Comparison of ENCODE assay signal across 32 mouse cellular contexts in the genomic region with DNA sequence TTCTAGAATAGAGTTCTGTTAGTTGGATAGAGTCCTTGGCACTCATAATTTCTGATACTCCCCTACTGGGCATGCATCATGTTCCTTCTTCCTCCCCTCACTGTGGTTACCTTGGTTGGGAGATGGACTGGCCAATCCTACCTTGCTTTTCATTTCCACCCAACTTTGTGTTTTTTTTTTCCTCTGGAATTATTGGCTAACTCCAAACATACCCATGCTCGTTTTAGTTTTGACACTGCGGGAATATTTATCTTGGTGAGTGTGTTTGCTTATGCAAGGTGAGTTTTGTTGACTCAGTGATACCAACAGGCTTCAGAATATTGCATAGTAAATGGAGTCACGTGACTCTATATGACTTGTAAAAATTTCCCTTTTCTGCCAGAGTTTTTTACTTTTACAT. TPM values are rescaled to one million over a fixed set of nuclear protein-coding genes. Genes with fewer than 3 reads are reported as not detected.
DNase-seq lines count a peak whose midpoint lies in the region; ATAC-seq and TF ChIP-seq lines count a peak whose summit lies in the region.
"Had no signal": no experiment of that assay in that cellular context is flagged by ENCODE, and none has a peak within 500 bp of the region (broad histone marks: within the 10 kb centered on the region; RNA-seq: fewer than 3 reads in every experiment).

No protein-coding gene starts in this region.

- in situ Hi-C loops in CH12.LX (cut with MboI; ENCODE audit: low pct_ligation_motif_present, low pct_unique_long_range_greater_than_20kb, low sequenced_read_pairs): no loop called here

- H3K4me1 ChIP-seq in liver, postnatal 0 days (ENCODE audit: insufficient read depth): no peaks in the 10 kb centered on the region
- no peaks in the 10 kb centered on the region for H3K4me1 ChIP-seq in lung, adult 2 months (ENCODE audit: control insufficient read depth, insufficient read depth, low read length)
- H3K4me1 ChIP-seq in CH12.LX (ENCODE audit: control insufficient read depth in 1 of 2, insufficient read depth in 2 of 2): no peaks in the 10 kb centered on the region
- H3K4me1 ChIP-seq: embryonic facial prominence, embryonic 12.5 days; embryonic facial prominence, embryonic 15.5 days; heart, embryonic 15.5 days; hindbrain, embryonic 10.5 days; hindbrain, embryonic 13.5 days had no signal

- no peaks in the 10 kb centered on the region for H3K36me3 ChIP-seq in liver, postnatal 0 days (replicated peaks; ENCODE audit: insufficient read depth, low read length)
- no peaks in the 10 kb centered on the region for H3K36me3 ChIP-seq in CH12.LX (replicated peaks in 1 of 2; ENCODE audit: control insufficient read depth in 1 of 2, insufficient read depth in 1 of 2, low read length in 1 of 2)
- H3K36me3 ChIP-seq: embryonic facial prominence, embryonic 12.5 days; embryonic facial prominence, embryonic 15.5 days; heart, embryonic 12.5 days; heart, embryonic 15.5 days; hindbrain, embryonic 10.5 days; hindbrain, embryonic 13.5 days had no signal

- no peaks in the 10 kb centered on the region for H3K27me3 ChIP-seq in liver, postnatal 0 days (ENCODE audit: insufficient read depth, low read length)
- no peaks in the 10 kb centered on the region for H3K27me3 ChIP-seq in CH12.LX (replicated peaks)
- H3K27me3 ChIP-seq: embryonic facial prominence, embryonic 12.5 days; embryonic facial prominence, embryonic 15.5 days; heart, embryonic 12.5 days; heart, embryonic 15.5 days; hindbrain, embryonic 13.5 days had no signal

- TF ChIP-seq EP300 in liver, postnatal 0 days (IDR thresholded peaks at IDR 0.05; ENCODE audit: low read depth): peak; percentile 82
- TF ChIP-seq EP300 in CH12.LX (IDR thresholded peaks at IDR 0.05; ENCODE audit: low read length): no peak

- no peaks in the 10 kb centered on the region for H3K79me2 ChIP-seq in CH12.LX (replicated peaks; ENCODE audit: control insufficient read depth, extremely low read depth, insufficient read depth, poor library complexity, severe bottlenecking)

- dilution Hi-C loops in CH12.LX (cut with MboI; ENCODE audit: extremely low pct_ligation_motif_present, extremely low pct_unique_long_range_greater_than_20kb, low sequenced_read_pairs): no loop called here

- TF ChIP-seq POLR2A in lung, adult 2 months (IDR thresholded peaks at IDR 0.05; ENCODE audit: borderline replicate concordance, extremely low read depth, low read depth, low read length): no peak
- no peak for TF ChIP-seq POLR2A in CH12.LX (IDR thresholded peaks at IDR 0.05; ENCODE audit: low read depth, low read length)

- ATAC-seq in liver, postnatal 0 days: peak; percentile 53
- ATAC-seq: CD4-positive, CD25-positive, alpha-beta regulatory T cell, adult 4 months; forebrain, embryonic 14.5 days; hindbrain, embryonic 16.5 days; Patski had no signal

- no peak overlapping the region for H3K4me2 ChIP-seq in liver, postnatal 0 days (ENCODE audit: low read depth, low read length)
- no peak overlapping the region for H3K4me2 ChIP-seq in CH12.LX (ENCODE audit: insufficient read depth, low read depth, poor library complexity, severe bottlenecking)
- H3K4me2 ChIP-seq: embryonic facial prominence, embryonic 12.5 days; embryonic facial prominence, embryonic 15.5 days; heart, embryonic 12.5 days; heart, embryonic 15.5 days; hindbrain, embryonic 13.5 days had no signal

- TF ChIP-seq RAD21 in CH12.LX (IDR thresholded peaks at IDR 0.05; ENCODE audit: low read depth, low read length): no peak

- H3K9me3 ChIP-seq in liver, postnatal 0 days (ENCODE audit: low read length): no peaks in the 10 kb centered on the region
- H3K9me3 ChIP-seq in CH12.LX (replicated peaks; ENCODE audit: low read length): no peaks in the 10 kb centered on the region
- H3K9me3 ChIP-seq: embryonic facial prominence, embryonic 12.5 days; embryonic facial prominence, embryonic 15.5 days; heart, embryonic 12.5 days; heart, embryonic 15.5 days; hindbrain, embryonic 10.5 days; hindbrain, embryonic 13.5 days had no signal

- TF ChIP-seq CTCF in liver, postnatal 0 days (IDR thresholded peaks at IDR 0.05; ENCODE audit: low read depth): no peak
- TF ChIP-seq CTCF in lung, adult 2 months (IDR thresholded peaks at IDR 0.05; ENCODE audit: insufficient read depth, low read length): no peak
- no peak for TF ChIP-seq CTCF in CH12.LX (conservative IDR thresholded peaks at IDR 0.05 in 1 of 2, IDR thresholded peaks at IDR 0.05 in 1 of 2; ENCODE audit: low read depth in 2 of 2, low read length in 2 of 2)

- no peak for DNase-seq in liver, postnatal 0 days
- DNase-seq in liver: no peak
- DNase-seq in lung, postnatal 36 days: peak; percentile 29
- DNase-seq in lung, adult 2 months: no peak
- DNase-seq in CH12.LX (ENCODE audit: extremely low read depth): no peak
- DNase-seq in cerebellum, postnatal 14 days: no peak
- DNase-seq: adrenal gland, postnatal 10 days; adrenal gland, postnatal 36 days; B cell, adult 2 months; cerebellum, adult 18-20 months; cerebellum, adult 9-10 months; cerebellum, postnatal 25 days; gastrocnemius, postnatal 25 days; heart, adult 18-20 months; heart, postnatal 10 days; heart, postnatal 36 days had no signal

- peak overlapping the region; percentile 95 for H3K27ac ChIP-seq in liver, postnatal 0 days (ENCODE audit: low read depth)
- H3K27ac ChIP-seq in CH12.LX (ENCODE audit: insufficient read depth, low read depth): no peak overlapping the region
- H3K27ac ChIP-seq: embryonic facial prominence, embryonic 12.5 days; embryonic facial prominence, embryonic 15.5 days; heart, embryonic 15.5 days; hindbrain, embryonic 10.5 days; hindbrain, embryonic 13.5 days had no signal

- WGBS in liver, postnatal 0 days (ENCODE audit: insufficient replicate concordance): 55% methylated on average over 3 of the region's 3 CpGs
- WGBS in lung, adult 2 months: 55% methylated on average over 3 of the region's 3 CpGs

- no peak overlapping the region for H3K4me3 ChIP-seq in liver, postnatal 0 days (ENCODE audit: low read depth, low read length)
- H3K4me3 ChIP-seq in lung, adult 2 months (replicated peaks; ENCODE audit: extremely low read depth, low read depth, low read length): no peak overlapping the region
- H3K4me3 ChIP-seq in CH12.LX (replicated peaks in 1 of 3; ENCODE audit: low read depth in 2 of 3, low read length in 2 of 3, poor library complexity in 1 of 3): no peak overlapping the region
- H3K4me3 ChIP-seq: embryonic facial prominence, embryonic 12.5 days; embryonic facial prominence, embryonic 15.5 days; heart, embryonic 12.5 days; heart, embryonic 15.5 days; hindbrain, embryonic 10.5 days; hindbrain, embryonic 13.5 days had no signal

- no peak overlapping the region for H3K9ac ChIP-seq in liver, postnatal 0 days (replicated peaks)
- no peak overlapping the region for H3K9ac ChIP-seq in CH12.LX (ENCODE audit: insufficient read depth, low read depth)
- H3K9ac ChIP-seq: embryonic facial prominence, embryonic 12.5 days; embryonic facial prominence, embryonic 15.5 days; heart, embryonic 12.5 days; heart, embryonic 15.5 days; hindbrain, embryonic 13.5 days had no signal

TF ChIP-seq in CH12.LX, 34 proteins besides CTCF, POLR2A, EP300 and RAD21:
- TF ChIP-seq RCOR1 (conservative IDR thresholded peaks at IDR 0.05; ENCODE audit: low read depth, low read length): no peak
- 0 out of 2 replicates have a peak, but pooled peaks have one; percentile 18 for TF ChIP-seq BHLHE40 (IDR thresholded peaks at IDR 0.05; ENCODE audit: low read depth, low read length)

RNA-seq across cellular contexts. Expression of gene Mat1a, which starts 4.1 kb away (rescaled TPM):
- 1,129 and 1,137 TPM in 2 replicates for polyA plus RNA-seq in liver, postnatal 0 days (2015; fragmentation: Nextera tagmentation; extraction: Ambion mirVana)
- 3.5 and 6.0 TPM in 2 replicates for polyA plus RNA-seq in lung, adult 2 months (2012; rRNA removed)
- total RNA-seq in CH12.LX (2012; rRNA removed) (not detected in 2 replicates), CH12.LX (2014; rRNA removed) (not detected in 2 replicates)
- not detected in 2 replicates for polyA plus RNA-seq in CH12.LX (2012; ENCODE audit: insufficient read length, low read depth)
- total RNA-seq: common myeloid progenitor, adult 5-6 weeks; gastrocnemius, postnatal 25 days; heart, adult 18-20 months; heart, postnatal 10 days; heart, postnatal 36 days had no signal
- polyA plus RNA-seq: CD4-positive, CD25-positive, alpha-beta regulatory T cell, adult 4 months; embryonic facial prominence, embryonic 12.5 days; embryonic facial prominence, embryonic 15.5 days; forebrain, embryonic 11.5 days; forebrain, embryonic 14.5 days; hindbrain, embryonic 10.5 days; hindbrain, embryonic 13.5 days; hindbrain, embryonic 16.5 days; Patski had no signal

RNA-seq across cellular contexts. Expression of gene Dydc1, which starts 28.0 kb away (rescaled TPM):
- polyA plus RNA-seq in liver, postnatal 0 days (2015; fragmentation: Nextera tagmentation; extraction: Ambion mirVana): not detected in 2 replicates
- polyA plus RNA-seq in lung, adult 2 months (2012; rRNA removed): 0.16 and 0.19 TPM in 2 replicates
- total RNA-seq in CH12.LX (2012; rRNA removed) (not detected in 2 replicates), CH12.LX (2014; rRNA removed) (not detected in 2 replicates)
- not detected in 2 replicates for polyA plus RNA-seq in CH12.LX (2012; ENCODE audit: insufficient read length, low read depth)
- total RNA-seq: adrenal gland, adult 18-20 months; adrenal gland, postnatal 10 days; common myeloid progenitor, adult 5-6 weeks; ES-E14; gastrocnemius, adult 8-10 months; gastrocnemius, postnatal 25 days; heart, adult 18-20 months; heart, postnatal 10 days; heart, postnatal 36 days had no signal
- polyA plus RNA-seq: CD4-positive, CD25-positive, alpha-beta regulatory T cell, adult 4 months; embryonic facial prominence, embryonic 12.5 days; forebrain, embryonic 11.5 days; gonadal fat pad, adult 2 months; heart, embryonic 12.5 days; heart, embryonic 15.5 days; hindbrain, embryonic 10.5 days; Patski had no signal

RNA-seq across cellular contexts. Expression of gene Sftpa1, which starts 30.9 kb away (rescaled TPM):
- 0.33 and 1.3 TPM in 2 replicates for polyA plus RNA-seq in liver, postnatal 0 days (2015; fragmentation: Nextera tagmentation; extraction: Ambion mirVana)
- 1,111 and 1,268 TPM in 2 replicates for polyA plus RNA-seq in lung, adult 2 months (2012; rRNA removed)
- total RNA-seq in CH12.LX (2012; rRNA removed): not detected in 2 replicates
- total RNA-seq in CH12.LX (2014; rRNA removed): not detected in 2 replicates
- polyA plus RNA-seq in CH12.LX (2012; ENCODE audit: insufficient read length, low read depth): not detected in 2 replicates
- total RNA-seq: common myeloid progenitor, adult 5-6 weeks; ES-E14; gastrocnemius, adult 8-10 months; gastrocnemius, postnatal 25 days; heart, postnatal 36 days had no signal
- polyA plus RNA-seq: CD4-positive, CD25-positive, alpha-beta regulatory T cell, adult 4 months; embryonic facial prominence, embryonic 12.5 days; embryonic facial prominence, embryonic 15.5 days; forebrain, embryonic 11.5 days; forebrain, embryonic 14.5 days; gonadal fat pad, adult 2 months; hindbrain, embryonic 10.5 days; hindbrain, embryonic 13.5 days; hindbrain, embryonic 16.5 days; Patski had no signal

RNA-seq across cellular contexts. Expression of gene Dydc2, which starts 31.7 kb away (rescaled TPM):
- not detected in 2 replicates for polyA plus RNA-seq in liver, postnatal 0 days (2015; fragmentation: Nextera tagmentation; extraction: Ambion mirVana)
- 0.15 TPM in 1 of 2 replicates, not detected in the other for polyA plus RNA-seq in lung, adult 2 months (2012; rRNA removed)
- total RNA-seq in CH12.LX (2012; rRNA removed): not detected in 2 replicates
- 0.32 TPM in 1 of 2 replicates, not detected in the other for total RNA-seq in CH12.LX (2014; rRNA removed)
- polyA plus RNA-seq in CH12.LX (2012; ENCODE audit: insufficient read length, low read depth): 0.67 TPM in 1 of 2 replicates, not detected in the other
- total RNA-seq: adrenal gland, postnatal 10 days; common myeloid progenitor, adult 5-6 weeks; ES-E14; gastrocnemius, adult 8-10 months; gastrocnemius, postnatal 25 days; heart, adult 18-20 months; heart, postnatal 10 days; heart, postnatal 36 days had no signal
- polyA plus RNA-seq: CD4-positive, CD25-positive, alpha-beta regulatory T cell, adult 4 months; heart, embryonic 15.5 days had no signal

RNA-seq across cellular contexts. Expression of gene Mbl1, which starts 50.5 kb away (rescaled TPM):
- polyA plus RNA-seq in liver, postnatal 0 days (2015; fragmentation: Nextera tagmentation; extraction: Ambion mirVana): 66.5 and 67.0 TPM in 2 replicates
- 0.66 and 0.67 TPM in 2 replicates for polyA plus RNA-seq in lung, adult 2 months (2012; rRNA removed)
- total RNA-seq in CH12.LX (2012; rRNA removed) (not detected in 2 replicates), CH12.LX (2014; rRNA removed) (not detected in 2 replicates)
- polyA plus RNA-seq in CH12.LX (2012; ENCODE audit: insufficient read length, low read depth): not detected in 2 replicates
- total RNA-seq: adrenal gland, adult 18-20 months; common myeloid progenitor, adult 5-6 weeks; ES-E14; gastrocnemius, adult 8-10 months; gastrocnemius, postnatal 25 days; heart, adult 18-20 months; heart, postnatal 10 days; heart, postnatal 36 days had no signal
- polyA plus RNA-seq: CD4-positive, CD25-positive, alpha-beta regulatory T cell, adult 4 months; embryonic facial prominence, embryonic 12.5 days; embryonic facial prominence, embryonic 15.5 days; forebrain, embryonic 11.5 days; forebrain, embryonic 14.5 days; gonadal fat pad, adult 2 months; heart, embryonic 15.5 days; hindbrain, embryonic 10.5 days; hindbrain, embryonic 13.5 days; hindbrain, embryonic 16.5 days; Patski had no signal

Comparison
In these comparisons a context has a peak if more than half of its experiments do, and no peak if none do; other contexts are left out.
1. RNA of gene Mat1a, which starts 4.1 kb away (polyA plus RNA-seq): 1,129 to 1,137 TPM in liver, postnatal 0 days; 3.5 to 6.0 TPM in lung, adult 2 months and not detected in CH12.LX; every median in the first group is over 100 times any median in the second.
2. RNA of gene Sftpa1, which starts 30.9 kb away (polyA plus RNA-seq): 1,111 to 1,268 TPM in lung, adult 2 months; 0.33 to 1.3 TPM in liver, postnatal 0 days and not detected in CH12.LX; every median in the first group is over 100 times any median in the second.